Mouse (Mus musculus) adrenal gland, postnatal 36 days (tissue): ENCODE measurements around the gene Atg101. TPM values are rescaled to one million over a fixed set of nuclear protein-coding genes. Genes with fewer than 3 reads are reported as not detected.

ENCODE experiments used
- DNase-seq, 2 experiments: peaks; one replicate each; pipeline ENCODE4 v3.0.0; 2021; ENCODE audit warnings: mixed read lengths in 1 of 2
- total RNA-seq, 2 experiments: library from RNA; stranded (reverse); gene quantifications; 2 replicates each; pipeline ENCODE4 v1.2.3; 2021

Atg101 gene
- total RNA-seq, 2 experiments from 2014 or later = 53.6 to 90.1 TPM

DNA sequence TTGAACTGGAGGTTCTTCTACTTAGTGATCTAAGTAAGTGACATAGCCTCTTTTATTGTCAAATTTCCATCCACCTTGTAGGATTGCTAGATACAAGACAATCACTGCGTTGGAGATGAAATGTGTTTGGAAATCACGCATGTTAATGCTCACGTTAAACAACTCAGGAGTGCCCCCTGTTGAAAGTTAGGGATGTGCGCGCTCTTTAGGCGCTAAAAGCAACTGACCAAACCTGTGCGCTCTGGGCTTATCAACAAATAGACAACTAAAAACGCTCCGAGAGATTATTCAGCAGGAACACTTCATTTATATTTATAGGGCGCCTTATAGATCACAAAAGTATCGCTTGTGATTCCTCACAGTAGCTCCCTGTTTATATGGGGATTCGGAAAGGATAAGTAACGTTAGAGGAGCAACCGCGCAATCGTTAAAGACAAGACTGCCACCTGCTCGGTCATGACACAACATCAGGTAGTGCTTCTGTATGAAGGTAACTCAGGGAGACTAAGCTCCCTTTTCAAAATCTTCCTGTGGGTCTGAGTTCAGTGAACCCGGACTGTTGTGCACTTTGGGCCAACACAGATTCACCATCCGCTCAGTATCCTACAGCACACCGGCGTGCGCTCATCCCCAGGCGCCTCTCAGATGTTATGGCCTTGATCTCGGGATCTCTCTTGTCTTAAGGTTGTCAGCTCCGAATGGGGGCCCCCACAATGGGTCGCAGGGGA, 725 bp upstream of the Atg101 start:
- peak; percentile 67 to 74 for DNase-seq

DNA sequence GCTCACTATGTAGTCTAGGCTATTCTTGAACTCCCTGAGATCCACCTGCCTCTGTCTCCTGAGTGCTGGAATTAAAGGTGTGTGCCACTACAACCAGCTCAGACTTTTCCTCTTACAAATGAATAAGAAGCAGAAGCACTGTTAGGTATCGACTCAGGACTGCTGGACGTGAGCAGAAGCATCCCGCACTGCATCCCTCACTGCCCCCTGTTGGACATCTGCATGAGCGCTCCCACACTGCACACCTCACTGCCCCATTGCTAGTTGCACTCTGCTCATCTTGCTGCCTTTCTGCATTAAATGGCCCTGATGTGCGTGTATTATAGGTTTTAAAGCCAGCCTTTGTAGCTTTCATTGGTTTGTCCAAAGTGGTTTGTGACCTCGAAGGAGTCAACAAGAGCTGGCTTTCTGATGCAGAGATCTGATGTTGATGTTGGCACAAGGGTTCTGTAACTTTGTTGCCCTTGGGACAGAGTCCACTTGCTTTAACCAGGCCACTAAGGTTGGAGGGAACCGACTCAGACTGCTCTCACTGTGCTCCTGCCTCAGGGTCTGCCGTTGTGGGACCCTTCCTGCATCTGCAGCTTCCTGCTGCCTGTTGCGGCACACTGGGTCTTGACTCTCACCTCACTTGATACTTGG, 2.2 kb downstream of the Atg101 start:
- DNase-seq = no peak

DNA sequence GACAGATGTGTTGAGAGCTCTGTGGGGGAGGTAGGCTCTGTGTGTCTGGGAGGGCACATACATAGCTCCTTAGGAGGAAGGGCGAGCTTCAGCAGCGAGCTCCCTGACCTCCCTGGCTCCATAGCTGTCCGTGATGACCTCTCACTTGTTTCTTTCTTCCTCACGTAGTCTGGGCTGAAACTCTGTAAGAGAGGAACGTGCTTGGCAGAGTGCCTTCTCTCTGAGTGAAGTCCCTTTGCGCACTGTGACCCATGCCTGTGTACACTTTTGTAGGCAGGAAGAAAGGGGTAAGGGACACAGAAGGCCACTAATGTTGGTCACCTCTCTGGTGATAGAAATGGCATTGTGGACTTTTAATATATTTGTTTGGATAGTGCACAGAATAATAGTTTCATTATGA, 3.3 kb downstream of the Atg101 start:
- no peak for DNase-seq

DNA sequence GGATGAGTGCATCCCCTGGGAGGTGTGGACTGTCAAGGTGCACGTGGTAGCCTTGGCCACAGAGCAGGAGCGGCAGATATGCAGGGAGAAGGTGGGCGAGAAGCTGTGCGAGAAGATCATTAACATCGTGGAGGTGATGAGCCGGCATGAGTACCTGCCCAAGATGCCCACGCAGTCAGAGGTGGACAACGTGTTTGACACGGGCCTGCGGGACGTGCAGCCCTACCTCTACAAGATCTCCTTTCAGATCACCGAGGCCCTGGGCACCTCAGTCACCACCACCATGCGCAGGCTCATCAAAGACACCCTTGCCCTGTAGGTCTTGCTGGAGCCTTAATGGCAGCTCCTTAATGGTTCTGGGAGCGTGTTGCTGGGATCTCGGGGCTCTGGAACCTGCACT, 6.3 kb downstream of the Atg101 start:
- no peak for DNase-seq

DNA sequence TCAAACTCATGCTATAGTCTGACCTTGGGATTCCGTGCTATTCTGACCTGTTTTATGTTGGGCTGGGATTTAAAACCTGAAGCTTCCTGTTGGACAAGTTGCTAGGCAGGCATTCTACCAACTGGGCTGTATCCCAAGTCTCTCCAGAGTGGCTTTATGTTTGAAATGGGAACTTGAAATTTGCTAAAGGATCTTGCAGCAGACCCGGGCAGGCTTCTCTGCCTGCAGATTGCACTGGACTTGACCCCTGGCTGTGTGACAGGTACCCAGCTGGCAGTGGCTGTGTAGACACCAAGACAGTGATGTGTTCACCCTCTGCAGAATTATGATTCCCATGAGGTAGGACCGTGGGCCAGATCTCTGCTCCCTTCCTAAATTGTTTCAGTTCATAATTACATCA, 7.9 kb downstream of the Atg101 start:
- DNase-seq = no peak

DNA sequence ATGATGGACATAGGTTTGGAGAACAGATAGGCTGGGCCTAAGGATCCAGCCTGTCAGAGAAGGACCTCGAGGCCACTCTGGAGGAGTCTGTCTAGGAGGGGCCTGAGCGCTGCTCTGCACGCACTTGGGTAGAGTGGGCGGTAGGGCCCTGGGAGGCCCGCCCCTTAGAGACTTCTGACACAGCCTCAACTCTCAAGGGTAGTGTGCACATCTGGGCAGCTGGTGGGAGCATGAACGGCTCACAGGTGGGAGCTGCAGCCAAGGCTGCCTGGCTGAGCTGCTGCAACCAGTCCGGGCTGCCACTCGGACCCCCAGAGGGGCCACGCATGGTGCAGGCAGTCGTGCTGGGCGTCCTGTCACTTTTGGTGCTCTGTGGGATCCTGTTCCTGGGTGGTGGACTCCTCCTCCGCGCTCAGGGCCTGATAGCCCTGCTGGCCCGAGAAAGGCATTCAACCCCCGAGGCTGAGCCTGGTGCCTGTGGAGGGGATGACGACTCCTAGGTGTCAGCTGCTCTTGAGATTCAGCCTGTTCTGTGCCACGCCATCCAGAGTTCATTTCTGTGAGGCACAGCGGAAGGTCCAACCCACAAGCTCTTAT, 9.1 kb downstream of the Atg101 start, which contains the start of gene 6030408B16Rik:
Gene 6030408B16Rik (plus strand): TSS at position 188 of the 597 bp plus-strand sequence.
- no peak for DNase-seq

DNA sequence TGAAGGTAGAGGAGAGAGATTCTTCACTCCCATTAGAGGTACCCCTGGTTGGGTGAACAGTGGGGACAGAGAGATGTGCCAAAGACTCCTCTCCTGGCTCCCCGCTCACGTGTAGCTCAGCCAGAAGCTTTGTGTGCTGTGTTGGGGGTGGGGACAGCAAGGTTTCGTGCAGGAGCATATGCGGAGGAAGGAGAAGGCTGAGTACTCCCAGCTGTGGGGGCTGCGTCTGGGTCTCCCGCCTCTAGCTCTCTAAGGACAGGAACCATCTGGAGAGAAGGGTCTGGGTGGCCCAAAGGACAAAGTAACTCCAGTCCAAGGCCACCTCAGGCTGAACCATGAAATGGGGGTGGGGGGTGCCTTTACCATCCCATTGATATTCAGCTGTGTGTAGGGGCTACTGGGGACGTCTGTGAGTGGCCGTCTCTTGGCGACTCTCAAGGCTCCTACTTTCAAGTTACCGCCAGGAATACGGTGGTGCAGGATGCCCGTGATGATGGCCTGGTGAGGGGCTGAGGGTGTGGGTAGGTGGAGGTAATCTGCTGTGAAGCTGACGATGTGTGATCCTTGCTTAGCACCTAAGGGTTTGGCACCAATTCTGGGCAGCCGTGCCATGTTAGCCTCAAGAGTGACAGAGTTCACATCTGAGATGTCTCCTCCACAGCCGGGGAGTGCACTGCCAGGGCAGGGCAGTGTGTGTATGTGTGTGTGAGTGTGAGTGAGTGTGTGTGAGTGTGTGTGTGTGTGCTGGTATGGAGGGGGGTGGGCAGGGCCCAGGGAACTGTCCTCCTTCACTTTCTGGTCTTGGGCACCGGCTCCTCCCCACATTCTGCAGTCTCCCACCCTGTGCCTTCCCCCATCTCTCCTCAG, 10.2 kb downstream of the Atg101 start:
- no peak for DNase-seq

DNA sequence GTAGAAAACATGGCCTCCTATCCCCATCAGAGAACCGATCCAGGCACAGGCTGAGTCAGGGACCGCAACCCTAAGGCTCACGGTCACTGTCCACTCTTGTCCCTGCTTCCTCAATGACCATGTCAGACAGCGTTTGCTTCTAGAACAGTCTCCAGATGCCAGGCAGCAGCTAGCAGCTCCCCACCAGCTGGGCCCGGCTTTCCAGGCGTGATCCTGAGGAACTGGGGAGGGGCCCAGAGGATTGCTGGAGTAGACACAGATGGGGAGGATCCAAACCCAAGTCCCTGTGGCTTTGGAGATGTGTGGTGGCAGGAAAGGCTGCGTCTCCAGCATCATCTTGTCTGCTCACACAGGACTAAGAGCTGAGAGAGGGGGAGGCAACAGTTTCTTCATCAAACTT, 11.0 kb downstream of the Atg101 start:
- no peak for DNase-seq

GRCm38 (mm10) chr15:101295616-101296015, 11.5 kb downstream of the Atg101 start:
- no peak for DNase-seq

DNA sequence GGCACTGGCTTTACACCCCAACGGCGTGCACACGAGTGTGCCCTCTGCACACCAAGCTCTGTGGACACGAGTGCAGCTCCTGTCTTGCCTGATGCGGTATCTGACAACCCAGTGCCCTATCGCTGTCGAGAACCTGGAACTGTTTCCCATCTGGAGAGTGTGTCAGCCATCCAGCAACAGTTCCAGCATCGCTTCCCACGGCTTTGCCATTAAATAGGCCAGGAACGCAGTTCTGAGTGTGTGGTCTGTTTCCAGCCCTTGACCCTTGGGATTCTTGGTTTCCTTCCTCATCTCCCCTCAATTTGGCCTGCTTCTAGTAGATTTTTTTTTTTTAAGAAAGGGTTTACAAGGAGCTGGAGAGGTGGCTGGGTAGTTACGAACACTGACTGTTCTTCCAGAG, 12.0 kb downstream of the Atg101 start:
- no peak for DNase-seq

GRCm38 (mm10) chr15:101297988-101298387, 13.9 kb downstream of the Atg101 start:
- no peak for DNase-seq

DNA sequence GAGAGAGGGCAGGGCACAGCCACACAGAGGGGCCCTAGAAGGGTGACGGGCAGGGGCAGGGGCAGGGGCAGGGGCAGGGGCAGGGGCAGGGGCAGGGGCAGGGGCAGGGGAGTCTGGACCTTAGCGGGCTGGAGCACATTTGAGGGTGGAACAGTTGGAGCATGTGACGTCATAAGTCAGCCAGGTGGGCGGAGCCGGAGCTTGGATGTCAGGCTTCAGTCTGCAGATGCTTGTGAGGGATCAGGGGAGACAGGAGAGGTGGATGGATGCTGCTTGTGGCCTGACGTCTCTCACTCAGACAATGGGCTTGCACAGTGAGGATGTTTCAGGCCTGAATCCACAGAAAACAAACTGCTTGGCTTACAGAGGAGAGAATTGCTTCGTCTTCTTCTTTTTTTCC, 14.5 kb downstream of the Atg101 start:
- no peak for DNase-seq

GRCm38 (mm10) chr15:101299480-101299960, 15.4 kb downstream of the Atg101 start:
- DNase-seq = no peak

DNA sequence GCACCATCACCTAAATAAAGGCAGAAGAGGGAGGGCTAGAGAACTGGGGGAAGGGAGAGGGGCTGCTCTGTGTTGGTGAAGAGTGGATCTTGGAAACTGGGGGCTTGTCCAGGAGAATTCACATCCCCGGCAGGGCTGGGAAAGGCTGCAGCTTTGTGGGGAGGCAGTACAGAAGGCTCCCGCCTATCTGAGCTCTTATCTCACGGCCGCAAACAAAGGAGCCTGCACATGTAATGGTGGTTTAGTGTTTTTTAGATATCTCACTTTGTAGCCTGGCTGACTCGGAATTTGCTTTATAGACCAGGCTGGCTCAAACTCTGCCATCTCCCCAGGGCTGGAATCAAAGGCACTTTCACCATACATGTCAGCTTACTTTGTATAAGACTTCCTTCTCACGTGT, 16.1 kb downstream of the Atg101 start:
- DNase-seq = no peak

GRCm38 (mm10) chr15:101302201-101302600, 18.1 kb downstream of the Atg101 start:
- DNase-seq = no peak

DNA sequence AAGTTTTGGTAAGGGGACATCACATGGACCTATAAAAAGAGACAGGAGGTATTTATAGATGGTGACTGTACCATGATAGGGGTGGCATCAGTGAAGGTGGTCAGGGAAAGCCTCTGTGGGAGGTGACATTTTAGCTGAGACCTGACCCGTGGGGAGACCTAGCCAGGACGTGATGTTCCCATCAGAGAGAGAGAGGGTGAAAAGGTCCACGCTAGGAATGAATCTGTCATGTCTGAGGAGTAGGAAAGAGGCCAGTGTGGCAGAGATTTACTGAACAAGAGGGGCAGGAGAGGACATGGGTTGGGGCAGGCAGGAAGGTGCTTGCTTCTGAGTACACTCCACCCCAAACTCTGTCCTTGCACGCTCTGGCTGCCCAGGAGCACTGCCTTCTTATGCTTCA, 19.8 kb downstream of the Atg101 start:
- no peak for DNase-seq

GRCm38 (mm10) chr15:101306459-101306858, 22.4 kb downstream of the Atg101 start:
- no peak for DNase-seq

- DNase-seq = no peak
These were observed 24.6 kb downstream of the Atg101 start for GRCm38 (mm10) chr15:101308440-101309348.

- no peak for DNase-seq
These were observed 25.4 kb downstream of the Atg101 start for GRCm38 (mm10) chr15:101309493-101309892.

GRCm38 (mm10) chr15:101311087-101311770, 27.2 kb downstream of the Atg101 start:
- no peak for DNase-seq

DNA sequence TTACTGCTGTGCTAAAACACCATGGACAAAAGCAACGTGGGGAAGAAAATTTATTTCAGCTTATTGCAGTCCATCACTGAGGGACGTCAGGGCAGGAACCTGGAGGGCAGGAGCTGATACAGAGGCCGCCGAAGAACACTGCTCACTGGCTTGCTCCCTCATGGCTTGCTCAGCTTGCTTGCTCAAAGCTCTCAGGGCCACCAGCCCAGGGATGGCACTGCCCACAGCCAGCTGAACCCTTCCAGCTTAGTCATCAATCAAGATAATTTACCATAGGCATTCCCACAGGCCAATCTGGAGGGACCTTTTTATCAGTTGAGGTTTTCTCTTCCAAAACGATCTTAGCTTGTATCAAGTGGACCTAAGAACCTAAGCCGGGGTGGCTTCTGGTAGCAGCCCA, 27.9 kb downstream of the Atg101 start:
- DNase-seq = peak; percentile 59 to 63
